In genomic region chr13:119363379-119363778, GRCm38 (mm10) we compare ENCODE assay signal across 8 mouse cellular contexts.
DNase-seq lines count a peak whose midpoint lies in the region; ATAC-seq lines count a peak whose summit lies in the region.

No protein-coding gene starts in this region.

- H3K27me3 ChIP-seq in hindbrain, embryonic 10.5 days (ENCODE audit: insufficient read depth, poor library complexity, severe bottlenecking): no peaks in the 10 kb centered on the region
- no peaks in the 10 kb centered on the region for H3K27me3 ChIP-seq in hindbrain, embryonic 16.5 days (replicated peaks; ENCODE audit: control insufficient read depth, insufficient read depth, low read length)
- no peaks in the 10 kb centered on the region for H3K27me3 ChIP-seq in neural tube, embryonic 11.5 days (ENCODE audit: control insufficient read depth, insufficient read depth, low read length)

- ATAC-seq in hindbrain, embryonic 16.5 days: no peak
- no peak for ATAC-seq in neural tube, embryonic 11.5 days (ENCODE audit: insufficient read depth, low FRiP score, low TSS enrichment)
- no peak for ATAC-seq in activated CD4-positive, CD25-positive, alpha-beta regulatory T cell, adult 4 months

- H3K4me2 ChIP-seq in hindbrain, embryonic 16.5 days (ENCODE audit: low read length): no peak overlapping the region
- no peak overlapping the region for H3K4me2 ChIP-seq in neural tube, embryonic 11.5 days (ENCODE audit: low read depth)

- peaks cover 54% of the 10 kb centered on the region for H3K36me3 ChIP-seq in hindbrain, embryonic 10.5 days
- H3K36me3 ChIP-seq in hindbrain, embryonic 16.5 days (ENCODE audit: control insufficient read depth, insufficient read depth, low read length): peaks cover 8% of the 10 kb centered on the region
- H3K36me3 ChIP-seq in neural tube, embryonic 11.5 days (ENCODE audit: control insufficient read depth, insufficient read depth, low read length): no peaks in the 10 kb centered on the region

- H3K9ac ChIP-seq in hindbrain, embryonic 16.5 days (ENCODE audit: low read depth, low read length): no peak overlapping the region
- H3K9ac ChIP-seq in neural tube, embryonic 11.5 days (ENCODE audit: low read length): no peak overlapping the region

- no peaks in the 10 kb centered on the region for H3K4me1 ChIP-seq in hindbrain, embryonic 10.5 days (replicated peaks)
- no peaks in the 10 kb centered on the region for H3K4me1 ChIP-seq in hindbrain, embryonic 16.5 days (ENCODE audit: control insufficient read depth, insufficient read depth, low read depth, low read length)
- no peaks in the 10 kb centered on the region for H3K4me1 ChIP-seq in neural tube, embryonic 11.5 days (ENCODE audit: control insufficient read depth, insufficient read depth, low read length)

- no peak overlapping the region for H3K27ac ChIP-seq in hindbrain, embryonic 10.5 days
- no peak overlapping the region for H3K27ac ChIP-seq in hindbrain, embryonic 16.5 days (ENCODE audit: low read depth, low read length)
- H3K27ac ChIP-seq in neural tube, embryonic 11.5 days (ENCODE audit: low read depth, low read length): no peak overlapping the region

- whole genome bisulfite sequencing in hindbrain, embryonic 10.5 days: 66% methylated on average over 3 of the region's 3 CpGs
- WGBS in hindbrain, embryonic 16.5 days: 66% methylated on average over 3 of the region's 3 CpGs
- 71% methylated on average over 3 of the region's 3 CpGs for WGBS in neural tube, embryonic 11.5 days

- H3K9me3 ChIP-seq in hindbrain, embryonic 10.5 days: no peaks in the 10 kb centered on the region
- H3K9me3 ChIP-seq in hindbrain, embryonic 16.5 days (ENCODE audit: control insufficient read depth, low read length): no peaks in the 10 kb centered on the region
- no peaks in the 10 kb centered on the region for H3K9me3 ChIP-seq in neural tube, embryonic 11.5 days (ENCODE audit: control insufficient read depth, low read length)

- DNase-seq in hindbrain, embryonic 10.5 days (ENCODE audit: low spot score): peak; percentile 11
- peak; percentile 81 for DNase-seq in testis, postnatal 10 days (ENCODE audit: low spot score)
- DNase-seq in testis, postnatal 14 days (ENCODE audit: low spot score): no peak
- peak; percentile 28 for DNase-seq in c-Kit-negative CD71-positive TER-119-positive erythroid progenitor cells, embryonic 14.5 days (ENCODE audit: low read depth, low spot score)
- DNase-seq in kidney, postnatal 36 days: peak; percentile 12 to 76
- DNase-seq in neural tube, embryonic 11.5 days (ENCODE audit: low spot score): peak; percentile 19

- H3K4me3 ChIP-seq in hindbrain, embryonic 10.5 days: no peak overlapping the region
- H3K4me3 ChIP-seq in hindbrain, embryonic 16.5 days (ENCODE audit: low read length): no peak overlapping the region
- no peak overlapping the region for H3K4me3 ChIP-seq in neural tube, embryonic 11.5 days (ENCODE audit: low read depth, low read length)
